Mouse (Mus musculus) olfactory bulb, adult 2 months (tissue): Measurements from ENCODE around the gene Bcar3.

Experiments used
- CTCF ChIP-seq: fragments of 200-500 bp; IDR thresholded peaks from 2 replicates; pipeline ENCODE4 v1.5.1; 2012; ENCODE audit warnings: low read depth, mild to moderate bottlenecking, low read length, moderate library complexity; ENCODE audit not compliant: insufficient read depth
- POLR2A ChIP-seq: fragments of 200-500 bp; IDR thresholded peaks from 2 replicates; pipeline ENCODE4 v1.6.1; 2012; ENCODE audit warnings: mild to moderate bottlenecking, low read depth, low read length, moderate library complexity; ENCODE audit not compliant: insufficient read depth

GRCm38 (mm10) chr3:122471017-122471721 lies 177.2 kb downstream of the Bcar3 start:
- no peak for TF ChIP-seq CTCF
- no peak for TF ChIP-seq POLR2A
